Mouse (Mus musculus): Measurements from ENCODE around the gene Cops2. TPM values are rescaled to one million over a fixed set of nuclear protein-coding genes. Genes with fewer than 3 reads are reported as not detected.

Cops2 gene
- polyA plus RNA-seq, 1 experiment from 2014 or later: 102 TPM

DNA sequence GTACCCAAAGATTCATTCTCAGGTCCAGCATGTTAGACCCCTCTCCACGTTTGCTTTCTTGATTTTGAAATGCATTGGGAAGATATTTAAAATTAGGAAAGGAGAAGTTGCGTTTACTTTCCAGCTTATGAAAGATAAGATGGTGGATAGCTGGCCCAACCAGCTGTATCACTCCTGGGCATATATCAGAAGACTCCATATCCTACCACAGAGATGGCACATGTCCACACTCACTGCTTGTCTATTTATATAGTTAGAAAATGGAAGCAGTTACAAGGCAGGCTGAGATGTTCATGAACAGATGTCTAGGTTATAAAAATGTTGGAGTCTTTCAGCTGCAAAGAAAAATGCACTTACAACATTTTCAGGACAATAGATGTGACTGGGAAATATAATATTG, 47.6 kb downstream of the Cops2 start:
- Histone ChIP-seq H3K36me3 (no peaks in the 10 kb centered on the region), H3K9me3 (replicated peaks) (0 out of 2 replicates have a peak, but pooled peaks cover under 1% of the 10 kb centered on the region), H3K4me1 (no peaks in the 10 kb centered on the region), H3K27me3 (ENCODE audit: low read depth, poor library complexity, severe bottlenecking) (no peaks in the 10 kb centered on the region), H3K27ac (replicated peaks) (no peak overlapping the region), H3K4me3 (no peak overlapping the region)
- DNase-seq (ENCODE audit: low spot score): no peak
- 87% methylated on average over 2 of the region's 2 CpGs for WGBS

DNA sequence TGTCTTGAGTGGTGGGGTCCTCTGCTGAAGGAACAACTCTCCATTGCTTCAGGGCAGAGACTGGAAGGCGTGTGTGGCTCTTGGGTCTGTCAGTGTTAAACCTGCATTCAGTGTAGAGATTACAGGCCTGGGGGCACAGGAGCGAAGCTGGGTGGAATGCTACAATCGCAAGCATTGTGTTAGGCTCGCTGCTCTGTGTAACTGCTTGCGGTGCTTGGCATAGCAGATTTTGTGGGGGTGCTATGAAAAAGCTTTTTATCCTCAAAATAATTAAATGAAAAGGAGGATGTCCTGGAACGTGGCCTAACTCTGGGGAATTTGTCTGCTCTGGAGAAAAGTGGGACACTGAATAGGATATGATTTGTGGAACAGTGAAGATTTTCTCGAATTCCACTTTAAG, 49.4 kb downstream of the Cops2 start:
- Histone ChIP-seq H3K9me3 (replicated peaks) (0 out of 2 replicates have a peak, but pooled peaks cover 6% of the 10 kb centered on the region), H3K36me3 (no peaks in the 10 kb centered on the region)

DNA sequence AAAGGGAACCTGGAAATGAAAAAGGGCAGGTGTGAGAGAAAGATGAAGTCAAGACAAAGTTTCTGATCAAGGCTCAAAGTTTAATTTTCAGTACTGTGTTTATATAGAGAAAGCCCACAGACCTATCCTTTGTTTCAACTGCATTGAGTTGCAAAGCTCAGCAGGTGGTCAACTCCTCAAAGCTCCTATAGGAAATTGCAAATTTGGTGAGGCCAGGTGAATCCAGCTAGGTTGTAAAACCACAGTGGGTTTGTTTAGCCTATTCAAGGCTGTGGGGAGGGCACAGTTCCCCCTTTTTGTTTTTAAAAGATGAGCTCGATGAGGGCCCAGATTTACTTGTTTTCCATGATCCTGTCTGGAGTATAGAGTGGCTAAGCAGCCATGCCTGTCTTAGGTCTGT, 53.1 kb downstream of the Cops2 start:
- no peaks in the 10 kb centered on the region for H3K36me3 ChIP-seq
- no peak for DNase-seq (ENCODE audit: low spot score)
- WGBS: 52% methylated on average over 1 of the region's 1 CpGs

More for the DNA sequence above, 49.4 kb downstream of the Cops2 start:
- Histone ChIP-seq H3K4me1 (no peaks in the 10 kb centered on the region), H3K4me3 (no peak overlapping the region), H3K27me3 (ENCODE audit: low read depth, poor library complexity, severe bottlenecking) (no peaks in the 10 kb centered on the region), H3K27ac (replicated peaks) (no peak overlapping the region)
- no peak for DNase-seq (ENCODE audit: low spot score)
- WGBS: 80% methylated on average over 7 of the region's 7 CpGs

DNA sequence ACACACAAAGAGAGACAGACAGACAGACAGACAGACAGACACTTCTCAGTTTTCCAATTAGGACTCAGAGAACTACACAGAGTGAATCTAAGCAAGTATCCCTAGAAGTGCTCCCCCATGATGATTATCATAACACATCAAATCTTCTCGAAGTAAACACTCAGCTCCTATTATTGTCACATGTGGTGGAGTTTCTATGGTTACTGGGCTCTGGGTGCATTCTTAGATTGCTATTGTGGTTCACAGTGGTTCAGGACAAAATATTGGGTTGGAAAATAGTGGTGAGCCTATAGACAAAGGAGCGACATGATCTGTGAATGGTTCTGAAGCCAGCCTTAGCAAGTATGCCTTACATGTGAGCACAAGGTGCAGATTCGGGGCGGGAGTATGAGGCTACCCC, 57.0 kb downstream of the Cops2 start:
- no peaks in the 10 kb centered on the region for H3K36me3 ChIP-seq
- H3K27ac ChIP-seq (replicated peaks): no peak overlapping the region
- no peak for DNase-seq (ENCODE audit: low spot score)
- 85% methylated on average over 4 of the region's 4 CpGs for WGBS
- 0 out of 2 replicates have a peak, but pooled peaks cover 6% of the 10 kb centered on the region for H3K9me3 ChIP-seq (replicated peaks)
- no peak overlapping the region for H3K4me3 ChIP-seq
- H3K4me1 ChIP-seq: no peaks in the 10 kb centered on the region
- H3K27me3 ChIP-seq (ENCODE audit: low read depth, poor library complexity, severe bottlenecking): no peaks in the 10 kb centered on the region

More for the DNA sequence above, 53.1 kb downstream of the Cops2 start:
- no peak overlapping the region for H3K4me3 ChIP-seq
- no peaks in the 10 kb centered on the region for H3K27me3 ChIP-seq (ENCODE audit: low read depth, poor library complexity, severe bottlenecking)
- no peaks in the 10 kb centered on the region for H3K4me1 ChIP-seq
- H3K27ac ChIP-seq (replicated peaks): no peak overlapping the region
- 0 out of 2 replicates have a peak, but pooled peaks cover 6% of the 10 kb centered on the region for H3K9me3 ChIP-seq (replicated peaks)

DNA sequence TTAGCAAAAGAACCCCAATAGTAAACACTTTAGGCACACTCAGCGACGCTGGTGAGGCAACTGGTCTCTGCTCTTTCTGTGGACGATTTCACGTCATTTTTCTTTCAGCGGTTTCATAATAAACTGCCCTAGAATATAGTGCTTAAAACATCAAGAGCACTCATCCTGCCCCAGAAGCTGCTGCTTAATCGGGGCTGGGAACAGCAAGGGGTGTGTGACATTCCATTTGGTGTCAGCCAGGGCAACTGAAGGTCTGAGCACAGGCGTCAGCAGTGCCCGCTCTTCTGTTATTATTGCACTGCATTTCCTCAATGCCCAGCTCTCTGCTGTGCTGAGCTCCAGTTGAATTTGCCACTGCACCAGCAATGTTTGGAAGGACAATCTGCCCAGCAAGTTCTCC, 57.9 kb downstream of the Cops2 start:
- Histone ChIP-seq H3K9me3 (replicated peaks) (0 out of 2 replicates have a peak, but pooled peaks cover 2% of the 10 kb centered on the region), H3K27ac (replicated peaks) (no peak overlapping the region), H3K4me1 (no peaks in the 10 kb centered on the region), H3K4me3 (no peak overlapping the region), H3K27me3 (ENCODE audit: low read depth, poor library complexity, severe bottlenecking) (no peaks in the 10 kb centered on the region), H3K36me3 (no peaks in the 10 kb centered on the region)
- WGBS: 73% methylated on average over 8 of the region's 8 CpGs
- no peak for DNase-seq (ENCODE audit: low spot score)

DNA sequence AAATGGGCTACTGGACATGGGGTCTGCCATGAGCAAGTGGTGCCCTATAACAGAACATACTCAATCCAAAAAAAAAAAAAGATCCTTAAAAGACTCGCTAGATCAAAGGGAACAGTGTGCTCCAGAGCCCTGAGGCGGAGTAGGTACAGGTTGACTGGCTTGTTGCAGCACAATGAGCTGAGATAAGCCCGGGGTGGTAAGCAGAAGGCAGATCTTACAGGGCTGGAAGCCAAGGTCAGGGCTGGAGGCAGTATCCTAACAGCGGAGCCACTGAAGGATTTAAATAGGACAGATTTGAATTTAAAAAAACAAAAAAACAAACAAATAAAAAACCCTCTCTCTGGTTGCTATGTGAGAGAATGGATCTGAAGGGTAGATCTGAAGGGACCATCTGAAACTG, 58.5 kb downstream of the Cops2 start:
- Histone ChIP-seq H3K36me3 (no peaks in the 10 kb centered on the region), H3K27ac (replicated peaks) (no peak overlapping the region), H3K27me3 (ENCODE audit: low read depth, poor library complexity, severe bottlenecking) (no peaks in the 10 kb centered on the region), H3K4me3 (no peak overlapping the region), H3K4me1 (no peaks in the 10 kb centered on the region), H3K9me3 (replicated peaks) (no peaks in the 10 kb centered on the region)
- DNase-seq (ENCODE audit: low spot score): no peak
- 79% methylated on average over 4 of the region's 4 CpGs for WGBS

DNA sequence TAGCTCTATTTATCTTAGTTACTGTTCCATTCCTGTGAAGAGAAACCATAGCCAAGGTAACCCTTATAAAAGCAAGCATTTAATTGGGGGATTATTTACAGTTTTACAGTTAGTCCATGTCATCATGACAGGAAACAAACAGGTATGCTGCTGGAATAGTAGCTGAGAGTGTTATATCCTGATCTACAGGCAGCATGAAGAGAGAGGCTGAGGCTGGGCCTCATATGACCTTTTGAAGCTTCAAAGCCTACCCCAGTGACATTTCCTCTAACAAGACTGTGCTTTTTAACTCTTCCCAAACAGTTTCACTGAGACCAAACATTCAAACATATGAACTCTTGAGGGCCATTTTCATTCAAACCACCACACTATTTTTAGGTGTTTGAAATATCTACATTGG, 61.1 kb downstream of the Cops2 start:
- no peaks in the 10 kb centered on the region for H3K9me3 ChIP-seq (replicated peaks)
- no peaks in the 10 kb centered on the region for H3K36me3 ChIP-seq
- H3K4me3 ChIP-seq: no peak overlapping the region
- no peaks in the 10 kb centered on the region for H3K4me1 ChIP-seq
- DNase-seq (ENCODE audit: low spot score): no peak
- H3K27ac ChIP-seq (replicated peaks): no peak overlapping the region
- no peaks in the 10 kb centered on the region for H3K27me3 ChIP-seq (ENCODE audit: low read depth, poor library complexity, severe bottlenecking)

DNA sequence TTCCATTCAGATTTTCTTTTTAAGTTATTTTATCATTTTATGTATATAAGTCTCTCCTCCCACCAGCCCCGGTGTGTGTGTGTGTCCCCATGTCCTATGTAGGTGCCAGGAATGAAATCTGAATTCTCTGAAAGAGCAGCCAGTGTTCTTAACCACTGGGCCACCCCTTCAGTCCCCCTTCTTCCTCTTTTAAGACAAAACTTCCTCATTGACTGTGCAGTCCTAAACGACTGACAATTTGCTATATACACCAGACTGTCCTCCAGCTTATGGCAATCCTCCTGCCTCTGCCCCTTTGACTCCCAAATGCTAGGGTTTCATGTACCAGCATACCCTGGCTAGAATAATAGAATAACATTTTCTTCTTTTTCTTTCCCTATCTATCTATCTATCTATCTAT, 63.8 kb downstream of the Cops2 start:
- no peaks in the 10 kb centered on the region for H3K27me3 ChIP-seq (ENCODE audit: low read depth, poor library complexity, severe bottlenecking)
- H3K36me3 ChIP-seq: no peaks in the 10 kb centered on the region
- H3K4me1 ChIP-seq: no peaks in the 10 kb centered on the region
- no peaks in the 10 kb centered on the region for H3K9me3 ChIP-seq (replicated peaks)
- WGBS: 66% methylated on average over 2 of the region's 2 CpGs
- no peak overlapping the region for H3K27ac ChIP-seq (replicated peaks)
- no peak overlapping the region for H3K4me3 ChIP-seq
- no peak for DNase-seq (ENCODE audit: low spot score)

DNA sequence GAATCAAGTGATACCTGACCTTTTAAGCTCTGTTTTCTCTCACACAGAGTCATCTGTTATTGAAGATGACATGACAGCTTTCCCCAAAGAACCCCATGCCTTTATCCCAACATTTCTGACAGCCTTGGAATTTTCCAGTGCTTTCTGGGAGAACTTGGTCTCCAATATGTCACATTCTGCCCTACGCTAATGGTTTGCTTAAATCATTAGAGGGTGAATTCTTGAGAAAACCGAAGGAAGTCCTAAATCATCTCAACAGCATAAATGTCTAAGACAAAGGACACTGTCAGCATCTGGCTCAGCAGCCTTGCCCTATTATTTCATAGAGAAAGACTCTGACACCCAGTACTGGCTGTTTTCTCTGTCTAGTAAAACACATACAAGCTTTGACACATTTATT, 64.8 kb downstream of the Cops2 start:
- 91% methylated on average over 2 of the region's 2 CpGs for WGBS
- H3K4me1 ChIP-seq: no peaks in the 10 kb centered on the region

DNA sequence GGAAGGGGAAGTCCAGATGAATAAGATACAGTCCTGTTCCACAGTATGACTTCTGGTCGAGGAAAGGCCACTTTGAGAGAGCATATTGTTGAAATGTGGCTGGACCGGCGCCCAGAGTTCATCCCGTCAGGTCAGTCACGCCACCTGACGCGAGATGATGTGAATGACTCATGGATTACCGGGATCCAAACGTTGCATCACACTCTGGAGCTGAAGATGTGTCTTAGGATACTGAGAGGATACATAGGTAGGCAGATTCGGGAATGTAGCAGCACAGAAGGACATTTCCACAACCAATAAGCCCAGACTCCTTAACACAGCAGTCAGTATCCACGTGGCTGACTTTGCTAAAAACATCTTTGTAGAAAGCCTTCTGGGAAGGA, 66.1 kb downstream of the Cops2 start:
- Histone ChIP-seq H3K4me1 (no peaks in the 10 kb centered on the region), H3K27me3 (ENCODE audit: low read depth, poor library complexity, severe bottlenecking) (no peaks in the 10 kb centered on the region), H3K4me3 (no peak overlapping the region), H3K9me3 (replicated peaks) (no peaks in the 10 kb centered on the region), H3K36me3 (no peaks in the 10 kb centered on the region), H3K27ac (replicated peaks) (no peak overlapping the region)
- no peak for DNase-seq (ENCODE audit: low spot score)
- WGBS: 90% methylated on average over 11 of the region's 11 CpGs

More for the DNA sequence above, 64.8 kb downstream of the Cops2 start:
- DNase-seq (ENCODE audit: low spot score): no peak
- H3K27me3 ChIP-seq (ENCODE audit: low read depth, poor library complexity, severe bottlenecking): no peaks in the 10 kb centered on the region
- H3K4me3 ChIP-seq: no peak overlapping the region
- H3K36me3 ChIP-seq: no peaks in the 10 kb centered on the region
- H3K9me3 ChIP-seq (replicated peaks): no peaks in the 10 kb centered on the region
- no peak overlapping the region for H3K27ac ChIP-seq (replicated peaks)

DNA sequence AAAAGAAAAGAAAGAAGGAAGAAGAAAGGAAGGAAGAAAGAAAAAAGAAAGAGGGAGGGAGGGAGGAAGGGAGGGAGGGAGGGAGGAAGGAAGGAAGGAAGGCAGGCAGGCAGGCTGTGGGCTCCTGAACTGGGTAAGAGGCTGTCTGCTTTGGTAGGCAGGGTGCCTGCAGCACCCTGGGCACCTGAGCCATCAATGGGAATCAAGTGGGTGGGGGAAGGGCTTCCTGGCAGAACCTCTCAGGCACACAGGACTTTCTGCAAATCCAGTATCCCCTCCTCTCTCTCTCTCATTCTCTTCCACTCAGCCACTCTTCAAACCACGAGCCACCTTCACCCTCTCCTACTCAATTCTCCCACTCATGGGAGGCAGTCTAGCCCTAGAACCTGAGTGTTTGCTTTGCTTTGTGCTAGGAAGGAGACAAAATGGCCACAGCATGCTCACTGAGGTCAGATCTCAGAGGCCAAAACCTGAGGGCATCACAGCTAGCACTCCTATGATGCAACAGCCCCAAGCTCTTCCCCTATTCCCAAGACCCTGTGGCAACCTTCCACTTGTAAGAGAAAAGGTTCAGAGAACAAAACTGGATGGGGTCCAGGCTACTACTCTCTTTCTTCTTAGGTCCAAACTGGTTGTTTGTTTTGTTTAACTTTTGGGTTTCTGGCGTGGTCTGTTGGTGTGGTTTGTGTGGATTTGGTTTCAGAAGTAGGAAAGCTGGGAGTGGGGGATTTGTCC, 66.6 kb downstream of the Cops2 start:
- WGBS: 85% methylated on average over 2 of the region's 2 CpGs
- no peaks in the 10 kb centered on the region for H3K36me3 ChIP-seq
- H3K9me3 ChIP-seq (replicated peaks): no peaks in the 10 kb centered on the region
- no peak overlapping the region for H3K4me3 ChIP-seq
- H3K27ac ChIP-seq (replicated peaks): no peak overlapping the region
- no peaks in the 10 kb centered on the region for H3K27me3 ChIP-seq (ENCODE audit: low read depth, poor library complexity, severe bottlenecking)
- no peak for DNase-seq (ENCODE audit: low spot score)
- no peaks in the 10 kb centered on the region for H3K4me1 ChIP-seq

DNA sequence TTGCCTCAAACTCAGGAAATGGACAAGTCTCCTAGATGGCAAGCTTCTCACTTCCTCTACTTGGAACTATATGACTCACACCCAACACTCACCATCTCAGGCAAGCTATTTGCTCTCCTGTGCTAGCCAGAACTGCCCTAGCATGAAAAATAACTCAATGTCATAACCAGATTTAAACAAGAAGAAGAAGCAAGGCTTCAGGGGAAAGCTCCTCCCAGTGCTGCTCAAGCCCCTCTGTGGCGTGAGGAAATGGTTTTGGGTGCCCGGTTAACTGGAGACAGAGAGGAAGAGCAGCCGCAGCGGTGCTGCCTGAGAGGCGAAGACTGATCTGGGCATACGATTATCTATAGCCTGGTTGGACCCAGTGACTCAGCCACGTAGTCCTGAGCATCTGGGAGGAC, 67.5 kb downstream of the Cops2 start:
- H3K9me3 ChIP-seq (replicated peaks): no peaks in the 10 kb centered on the region
- no peak overlapping the region for H3K27ac ChIP-seq (replicated peaks)
- H3K27me3 ChIP-seq (ENCODE audit: low read depth, poor library complexity, severe bottlenecking): no peaks in the 10 kb centered on the region
- no peak overlapping the region for H3K4me3 ChIP-seq
- H3K36me3 ChIP-seq: no peaks in the 10 kb centered on the region
- DNase-seq (ENCODE audit: low spot score): no peak
- H3K4me1 ChIP-seq: no peaks in the 10 kb centered on the region
- 81% methylated on average over 7 of the region's 7 CpGs for WGBS

DNA sequence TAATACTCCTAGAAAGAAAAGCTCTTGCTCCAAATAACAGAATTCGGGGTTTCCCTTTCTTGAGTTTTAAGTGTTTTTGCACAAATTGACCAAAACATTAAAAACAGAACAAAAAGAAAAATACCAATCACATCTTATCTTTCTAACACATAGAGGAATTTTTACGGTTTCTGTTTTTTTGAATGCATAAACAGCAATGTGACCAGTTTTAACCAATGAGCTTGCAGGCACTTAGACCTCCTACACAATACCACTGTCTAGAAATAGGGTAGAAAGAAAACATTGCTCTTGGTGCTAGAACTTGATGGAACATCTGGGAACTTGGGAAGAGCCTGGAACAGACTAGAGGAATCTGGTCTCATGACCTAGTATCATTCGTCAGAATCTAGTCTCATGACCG, 68.7 kb downstream of the Cops2 start:
- 94% methylated on average over 4 of the region's 4 CpGs for WGBS
- no peaks in the 10 kb centered on the region for H3K27me3 ChIP-seq (ENCODE audit: low read depth, poor library complexity, severe bottlenecking)

More for the DNA sequence above, 68.7 kb downstream of the Cops2 start:
- no peak overlapping the region for H3K27ac ChIP-seq (replicated peaks)
- H3K9me3 ChIP-seq (replicated peaks): no peaks in the 10 kb centered on the region
- DNase-seq (ENCODE audit: low spot score): no peak
- no peaks in the 10 kb centered on the region for H3K4me1 ChIP-seq
- no peak overlapping the region for H3K4me3 ChIP-seq
- no peaks in the 10 kb centered on the region for H3K36me3 ChIP-seq
